Mouse (Mus musculus): Measurements from ENCODE around the gene Fbxw4.

GRCm38 (mm10) chr19:45610823-45611222 lies 49.3 kb downstream of the Fbxw4 start:
- TF ChIP-seq CTCF (IDR thresholded peaks at IDR 0.05; ENCODE audit: low read depth, low read length) (no peak), POLR2A (IDR thresholded peaks at IDR 0.05; ENCODE audit: extremely low read depth, insufficient read depth, low read length) (no peak)

Measured in liver, adult 2 months (tissue).